ENCODE assay signal across 11 mouse cellular contexts in genomic region chr10:93418712-93419234, GRCm38 (mm10). TPM values are rescaled to one million over a fixed set of nuclear protein-coding genes. Genes with fewer than 3 reads are reported as not detected.
DNase-seq lines count a peak whose midpoint lies in the region; ATAC-seq and TF ChIP-seq lines count a peak whose summit lies in the region.
"Had no signal": no experiment of that assay in that cellular context is flagged by ENCODE, and none has a peak within 500 bp of the region (broad histone marks: within the 10 kb centered on the region; RNA-seq: fewer than 3 reads in every experiment).

No protein-coding gene starts in this region.

- no peak overlapping the region for H3K27ac ChIP-seq in heart, embryonic 10.5 days
- no peak overlapping the region for H3K27ac ChIP-seq in cerebellum, adult 2 months (ENCODE audit: insufficient read depth, low read length)
- H3K27ac ChIP-seq: forebrain, embryonic 13.5 days had no signal

- intact Hi-C loops in heart, postnatal 25 days (cut with DNase I): loop anchor here (2.0 kb wide), 1 partner anchor 122 kb away; no protein-coding TSS in a partner anchor

- WGBS in heart, embryonic 10.5 days: 80% methylated on average over 13 of the region's 13 CpGs
- 43% methylated on average over 13 of the region's 13 CpGs for WGBS in cerebellum, adult 2 months

- peak; percentile 49 to 72 for DNase-seq in heart, adult 18-20 months
- no peak for DNase-seq in heart, embryonic 10.5 days (ENCODE audit: low spot score)
- peak; percentile 18 for DNase-seq in brain, embryonic 14.5 days (ENCODE audit: low read depth)
- DNase-seq in heart, postnatal 25 days (ENCODE audit: low spot score): peak; percentile 49
- DNase-seq in kidney, postnatal 4 days: peak; percentile 29 to 54
- no peak for DNase-seq in layer of hippocampus, postnatal 14 days (ENCODE audit: low spot score in 2 of 2)
- no peak for DNase-seq in cerebellum, adult 2 months
- DNase-seq: embryo, embryonic 11 days had no signal

- 0 out of 2 replicates have a peak, but pooled peaks cover 4% of the 10 kb centered on the region for H3K4me1 ChIP-seq in heart, embryonic 10.5 days
- no peaks in the 10 kb centered on the region for H3K4me1 ChIP-seq in cerebellum, adult 2 months (ENCODE audit: control insufficient read depth, insufficient read depth, low read length)

- TF ChIP-seq CTCF in brain, embryonic 14.5 days (IDR thresholded peaks at IDR 0.05; ENCODE audit: borderline replicate concordance, extremely low read depth, insufficient read depth, insufficient read length): no peak
- TF ChIP-seq CTCF in cerebellum, adult 2 months (IDR thresholded peaks at IDR 0.05; ENCODE audit: borderline replicate concordance, insufficient read depth, low read depth, low read length): no peak

- no peak overlapping the region for H3K4me3 ChIP-seq in heart, embryonic 10.5 days
- H3K4me3 ChIP-seq in cerebellum, adult 2 months (replicated peaks; ENCODE audit: insufficient read depth, low read depth, low read length): no peak overlapping the region
- H3K4me3 ChIP-seq: forebrain, embryonic 13.5 days had no signal

- H3K27me3 ChIP-seq in heart, embryonic 10.5 days (ENCODE audit: insufficient read depth, poor library complexity, severe bottlenecking): no peaks in the 10 kb centered on the region
- no peaks in the 10 kb centered on the region; the same call in 1 of the 2 replicates for H3K27me3 ChIP-seq in cerebellum, adult 2 months (ENCODE audit: control insufficient read depth, insufficient read depth, low read length)
- H3K27me3 ChIP-seq: forebrain, embryonic 13.5 days; Patski had no signal

- no peak for ATAC-seq in erythroid progenitor cell, adult 5-6 weeks (replicated peaks; ENCODE audit: low FRiP score, poor library complexity, severe bottlenecking)
- ATAC-seq: forebrain, embryonic 13.5 days; Patski had no signal

- H3K36me3 ChIP-seq in heart, embryonic 10.5 days: no peaks in the 10 kb centered on the region

- peaks cover 5% of the 10 kb centered on the region; the same call in 1 of the 2 replicates for H3K9me3 ChIP-seq in heart, embryonic 10.5 days
- H3K9me3 ChIP-seq: forebrain, embryonic 13.5 days had no signal

- TF ChIP-seq POLR2A in brain, embryonic 14.5 days (IDR thresholded peaks at IDR 0.05; ENCODE audit: borderline replicate concordance, extremely low read depth, insufficient read depth, insufficient read length, poor library complexity, severe bottlenecking): no peak
- no peak for TF ChIP-seq POLR2A in cerebellum, adult 2 months (IDR thresholded peaks at IDR 0.05; ENCODE audit: borderline replicate concordance, insufficient read depth, low read length)

RNA-seq across cellular contexts. Expression of gene Lta4h, which starts 34.4 kb away (rescaled TPM):
- 10 to 100 TPM; 32.3 to 35.4 TPM for total RNA-seq in heart, adult 18-20 months (2021)
- polyA plus RNA-seq in heart, embryonic 10.5 days (2016; fragmentation: Nextera tagmentation; extraction: Ambion mirVana): 236 and 246 TPM in 2 replicates
- polyA plus RNA-seq in brain, embryonic 14.5 days (2012; rRNA removed): 70.3 and 77.5 TPM in 2 replicates
- total RNA-seq in heart, postnatal 25 days (2021): 10 to 100 TPM; 33.8 to 34.1 TPM
- 142 and 159 TPM in 2 replicates for total RNA-seq in erythroid progenitor cell, adult 5-6 weeks (2015; ENCODE audit: low replicate concordance)
- 74.7 and 82.2 TPM in 2 replicates for total RNA-seq in erythroid progenitor cell, adult 5-6 weeks (2017; ENCODE audit: low replicate concordance)
- total RNA-seq in layer of hippocampus, postnatal 14 days (2021): 10 to 100 TPM; 51.9 to 61.3 TPM
- 64.8 and 66.8 TPM in 2 replicates for polyA plus RNA-seq in cerebellum, adult 2 months (2012; rRNA removed)

Comparison
In these comparisons a context has a peak if more than half of its experiments do, and no peak if none do; other contexts are left out.
1. DNase-seq: peak in heart, adult 18-20 months (2 of 2), brain, embryonic 14.5 days (single experiment), heart, postnatal 25 days (single experiment) and kidney, postnatal 4 days (2 of 2); none in heart, embryonic 10.5 days (single experiment), layer of hippocampus, postnatal 14 days (0 of 2) and cerebellum, adult 2 months (0 of 2).